Mouse (Mus musculus) granulocyte monocyte progenitor cell, adult 5-6 weeks (primary cell): ENCODE results near the gene Disc1. TPM values are rescaled to one million over a fixed set of nuclear protein-coding genes. Genes with fewer than 3 reads are reported as not detected.

Experiments used
- ATAC-seq: replicated peaks from 2 replicates; pipeline ENCODE4 v1.8.0; 2016; ENCODE audit warnings: mild to moderate bottlenecking, moderate TSS enrichment, inconsistent platforms; ENCODE audit not compliant: poor library complexity, severe bottlenecking
- total RNA-seq, 2 experiments: library from RNA; stranded (forward) in 1 of 2; stranded (reverse) in 1 of 2; fragments of 200-712, 200-1000 nt in 1 of 2; fragments of >200 nt in 1 of 2; fragmentation: Nextera tagmentation in 1 of 2; gene quantifications; 2 replicates each; pipeline ENCODE4 v1.2.3; 2014 to 2017

The Disc1 gene
- total RNA-seq (2014; fragmentation: Nextera tagmentation) (5.1 and 6.1 TPM in 2 replicates), total RNA-seq (2017) (1.1 and 3.0 TPM in 2 replicates)

DNA sequence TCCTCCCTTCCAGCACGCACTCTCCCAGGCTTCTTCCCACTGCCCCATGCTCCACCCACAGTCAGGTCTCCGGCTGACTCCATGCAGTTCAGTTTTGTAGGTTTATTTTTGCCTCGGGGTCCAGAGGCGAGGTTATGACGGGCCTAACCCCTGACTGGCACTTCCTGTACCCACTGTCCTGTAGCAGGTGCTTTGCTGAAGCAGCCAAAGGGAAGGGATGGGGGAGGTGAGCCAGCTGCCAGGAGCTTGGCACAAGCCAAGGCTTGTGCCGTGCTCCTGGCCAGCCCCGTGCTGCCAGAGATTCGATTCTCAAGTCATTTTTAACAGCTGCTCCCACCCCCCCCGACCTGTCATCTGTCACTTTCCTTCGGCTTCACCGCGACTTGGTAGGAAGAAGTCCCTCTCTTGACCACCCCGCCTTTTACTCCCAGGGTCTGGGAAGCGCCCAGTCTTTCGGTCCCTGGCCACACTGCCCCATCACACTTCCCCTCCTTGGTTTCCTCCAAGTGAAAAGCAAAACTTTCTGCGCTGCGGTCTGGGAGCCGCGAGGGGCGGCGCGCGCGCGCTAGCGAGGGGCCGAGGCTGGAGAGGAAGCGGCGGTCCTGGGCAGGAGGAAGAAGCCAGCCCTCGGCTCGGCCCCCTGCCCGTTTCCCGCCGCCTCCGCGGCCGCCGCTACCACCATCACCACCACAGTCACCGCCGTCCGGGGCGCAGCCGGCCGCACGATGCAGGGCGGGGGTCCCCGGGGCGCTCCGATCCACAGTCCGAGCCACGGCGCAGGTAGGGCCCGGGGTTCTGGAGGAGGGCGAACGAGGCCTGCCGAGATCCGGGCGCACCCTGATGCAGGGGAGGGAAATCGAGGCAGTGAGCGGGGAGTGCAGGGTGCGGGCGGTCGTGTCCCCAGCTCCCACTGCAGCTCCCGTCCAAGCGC lies at the start of gene Disc1:
Gene Disc1, plus strand, starts transcription at position 691 of the 931 bp plus-strand sequence.
- peak; percentile 76 for ATAC-seq

DNA sequence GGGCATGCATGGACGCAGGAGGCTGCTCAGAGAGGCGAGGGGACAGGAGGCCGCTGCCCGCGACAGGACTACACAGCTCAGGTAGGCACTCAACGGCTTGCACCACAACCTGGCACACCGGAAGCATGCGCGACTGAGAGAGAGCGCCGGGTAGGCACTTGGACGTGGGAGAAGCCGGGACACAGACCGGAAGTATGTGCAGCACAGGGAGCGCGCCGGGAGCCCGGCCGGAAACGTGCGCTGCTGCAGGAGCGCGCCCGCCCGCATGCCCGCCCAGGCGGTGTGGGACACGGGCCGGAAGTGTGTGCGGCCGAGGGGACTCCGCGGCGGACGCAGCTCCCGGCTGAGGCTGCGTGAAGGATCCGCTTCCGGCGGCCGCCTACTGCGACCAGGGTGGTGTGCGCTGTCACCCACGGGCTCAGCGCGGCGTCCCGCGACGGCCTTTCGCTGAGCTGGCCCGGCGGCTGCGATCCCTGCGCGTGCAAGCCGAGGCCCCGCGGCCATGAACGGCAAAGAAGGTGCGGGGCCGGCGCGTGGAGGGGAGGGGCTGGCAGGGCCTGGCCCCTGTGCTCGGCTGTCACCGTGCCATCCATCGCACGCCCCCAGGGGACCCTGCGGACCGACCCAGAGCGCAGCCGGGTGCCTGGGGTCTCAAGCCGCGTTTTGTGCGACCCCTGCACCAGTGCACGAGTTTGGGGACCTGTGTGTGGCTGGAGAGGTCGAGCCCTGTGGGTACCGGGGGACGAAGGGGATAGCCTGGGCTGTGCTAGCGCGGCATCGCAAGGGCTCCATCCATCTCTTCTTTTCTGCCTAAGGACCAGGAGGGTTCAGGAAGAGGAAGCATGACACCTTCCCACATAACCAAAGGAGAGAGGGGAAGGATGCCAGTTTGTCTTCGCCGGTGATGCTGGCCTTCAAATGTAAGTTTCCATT lies 41.0 kb upstream of the Disc1 start, which contains the start of gene Tsnax:
Gene Tsnax, plus strand, starts transcription at position 303 of the 933 bp plus-strand sequence.
- peak; percentile 98 for ATAC-seq

DNA sequence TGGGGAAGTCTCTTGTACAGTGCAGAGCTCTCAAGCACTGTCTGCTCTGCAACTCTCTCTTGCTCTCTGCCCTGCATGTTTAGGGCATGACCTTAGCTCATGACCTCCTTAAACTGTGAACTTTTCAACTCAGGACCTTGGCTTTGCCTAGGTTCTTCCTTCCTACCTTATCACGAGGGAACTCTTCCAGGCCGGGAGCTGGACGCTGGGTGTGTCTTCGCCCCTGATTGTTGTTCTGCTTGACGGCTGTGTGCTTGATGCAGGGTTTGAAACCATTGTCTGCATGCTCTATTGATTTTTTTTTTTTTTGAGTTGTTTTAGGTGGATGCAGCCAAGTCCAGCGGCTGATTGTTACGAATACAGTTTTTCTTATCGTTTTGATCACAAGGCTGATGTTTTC lies 29.9 kb upstream of the Disc1 start:
- ATAC-seq = no peak

DNA sequence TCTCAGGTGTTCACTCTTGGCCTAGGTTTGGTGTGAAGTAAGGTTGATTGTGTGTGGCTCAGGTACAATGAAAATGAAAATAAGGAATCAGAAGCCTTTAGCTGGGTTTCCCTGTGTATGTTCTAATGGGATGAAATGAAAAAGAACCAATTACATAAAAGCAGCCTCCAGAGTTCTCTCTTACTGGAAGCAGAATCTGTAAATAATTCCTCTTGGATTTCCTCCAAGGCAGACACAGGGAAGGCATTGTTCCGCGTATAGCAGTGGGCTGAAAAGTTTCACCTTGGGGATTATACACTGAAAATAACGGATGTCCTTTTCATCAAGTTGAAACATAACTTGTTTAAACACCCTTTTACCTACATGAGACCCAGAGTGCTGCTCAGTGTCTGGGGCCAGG lies 26.8 kb upstream of the Disc1 start:
- ATAC-seq = no peak

DNA sequence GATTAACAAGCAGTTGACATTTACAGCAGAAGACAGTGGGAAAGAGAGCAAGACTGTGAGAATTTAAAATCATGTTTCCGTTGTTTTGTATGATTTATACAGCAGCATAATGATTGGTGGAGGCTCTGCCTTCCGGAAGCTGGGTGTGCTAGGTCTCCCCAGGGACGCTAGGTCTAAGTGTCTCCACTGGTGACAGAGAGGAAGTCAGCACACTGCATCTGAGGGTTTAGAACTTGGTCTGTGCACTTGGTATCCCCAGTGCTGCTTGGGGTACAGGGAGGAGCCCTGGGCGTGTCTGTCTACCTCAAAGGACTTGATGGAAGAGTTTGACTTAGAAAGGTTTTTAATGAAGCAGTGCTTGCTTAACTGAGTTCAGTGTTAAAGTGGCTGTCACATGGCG lies 25.2 kb upstream of the Disc1 start:
- ATAC-seq = no peak

DNA sequence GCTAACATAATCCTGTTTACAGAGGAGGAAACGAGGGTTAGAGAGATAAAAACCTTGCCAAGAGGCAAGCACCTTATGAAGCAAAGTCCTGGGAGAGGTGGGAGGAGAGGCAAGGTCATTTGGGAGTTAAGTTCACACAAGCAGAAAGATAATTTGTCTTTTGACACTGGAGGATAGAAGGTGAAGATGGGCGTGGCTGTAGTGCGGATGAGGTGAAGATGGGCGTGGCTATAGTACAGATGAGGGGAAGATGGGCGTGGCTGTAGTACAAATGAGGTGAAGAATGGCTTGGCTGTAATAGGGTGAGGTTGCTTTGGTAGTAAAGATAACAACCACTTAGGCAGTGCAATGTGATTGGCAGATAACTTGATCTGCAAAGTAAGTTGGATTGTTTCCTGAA lies 22.7 kb upstream of the Disc1 start:
- no peak for ATAC-seq

DNA sequence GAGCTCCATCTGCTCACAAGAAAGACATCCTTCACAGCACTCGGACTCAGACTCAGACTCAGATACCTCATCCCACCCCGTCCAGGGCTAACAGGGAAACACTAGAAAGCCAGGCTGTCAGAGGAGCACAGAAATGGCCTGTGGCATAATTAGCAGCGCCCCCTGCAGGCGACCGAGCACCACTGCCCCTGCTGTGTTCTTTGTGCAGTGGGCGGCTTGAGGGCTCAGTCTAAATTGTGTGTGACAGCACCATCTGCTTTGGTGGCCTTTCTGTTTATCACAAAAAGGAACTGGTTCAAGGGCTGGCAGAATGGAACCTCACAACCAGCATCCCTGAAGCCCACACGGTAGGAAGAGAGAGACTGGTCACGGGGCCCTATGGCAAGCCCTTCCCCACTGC lies 19.3 kb upstream of the Disc1 start:
- peak; percentile 81 for ATAC-seq

DNA sequence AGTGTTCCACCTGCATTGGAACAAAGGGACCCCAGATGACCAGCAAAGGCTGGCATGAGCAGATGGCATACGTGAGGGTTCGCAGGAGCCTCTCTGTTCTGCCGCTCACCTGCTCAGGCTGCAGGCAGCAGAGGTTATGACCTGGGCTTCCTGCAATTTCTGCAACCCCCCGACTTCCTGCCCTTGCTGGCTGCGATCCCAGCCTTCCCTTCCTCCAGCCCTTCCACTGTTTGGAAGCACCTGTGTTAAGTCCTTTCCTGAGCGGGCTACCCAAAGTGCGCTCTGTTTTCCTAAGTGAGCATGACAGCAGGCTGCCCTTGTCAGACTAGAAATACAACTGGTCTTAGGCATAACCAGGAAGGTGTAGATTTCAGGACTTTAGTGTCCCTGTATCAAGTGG lies 16.9 kb upstream of the Disc1 start:
- ATAC-seq = no peak

DNA sequence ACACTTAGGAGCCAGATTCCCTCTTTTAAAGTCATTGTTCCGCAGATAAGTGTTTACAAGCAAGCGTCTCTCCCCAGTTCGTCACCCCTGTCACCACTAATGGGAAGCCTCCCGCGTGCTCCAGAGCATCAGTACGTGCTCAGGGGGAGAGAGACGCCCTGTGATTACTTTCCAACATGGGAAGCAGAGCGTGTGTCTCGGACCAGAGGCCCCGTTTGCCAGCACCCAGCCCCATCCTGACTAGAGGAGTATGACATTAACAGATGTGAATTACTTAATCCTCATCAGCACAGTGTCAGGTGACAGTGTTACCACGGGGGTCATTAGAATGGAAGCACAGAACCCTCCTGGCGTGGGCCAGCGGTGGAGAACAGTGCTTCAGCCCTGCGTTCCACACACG lies 15.3 kb upstream of the Disc1 start:
- ATAC-seq = no peak

DNA sequence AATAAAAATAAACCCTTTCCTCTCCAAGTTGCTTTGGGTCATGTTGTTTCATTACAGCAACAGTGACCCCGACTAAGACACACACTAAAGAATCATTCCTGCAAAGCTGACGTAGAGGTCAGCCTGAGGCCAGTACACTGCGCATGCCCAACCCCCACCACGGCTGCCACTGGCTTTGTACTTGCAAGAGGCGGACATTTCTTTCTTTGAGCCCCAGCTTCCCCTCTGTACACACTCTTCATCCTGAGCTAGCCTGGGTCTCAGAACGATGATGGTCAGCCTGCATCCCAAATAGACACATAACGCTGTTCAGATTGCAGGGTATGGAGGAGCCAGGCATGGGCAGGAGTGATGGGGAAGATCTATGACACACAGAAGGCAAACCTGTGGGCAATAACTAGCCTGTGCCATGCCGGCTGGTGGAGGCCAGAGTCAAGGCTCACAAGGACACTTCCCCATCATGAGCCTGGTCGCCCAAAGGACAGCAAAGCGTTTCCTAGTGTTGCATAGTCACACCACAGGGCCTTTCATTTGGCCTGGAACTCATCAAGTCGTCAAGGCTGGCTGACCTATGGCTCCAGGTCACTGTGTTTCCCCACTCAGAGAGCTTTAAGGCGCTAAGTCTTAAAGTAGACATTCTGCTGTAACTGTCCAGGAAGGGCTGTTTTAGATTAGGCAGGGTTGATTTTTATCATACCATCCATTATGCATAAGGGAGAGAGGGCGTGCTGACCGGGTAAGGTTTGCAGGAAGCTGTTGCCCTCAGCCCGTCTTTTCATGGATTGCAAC lies 13.2 kb upstream of the Disc1 start:
- no peak for ATAC-seq

DNA sequence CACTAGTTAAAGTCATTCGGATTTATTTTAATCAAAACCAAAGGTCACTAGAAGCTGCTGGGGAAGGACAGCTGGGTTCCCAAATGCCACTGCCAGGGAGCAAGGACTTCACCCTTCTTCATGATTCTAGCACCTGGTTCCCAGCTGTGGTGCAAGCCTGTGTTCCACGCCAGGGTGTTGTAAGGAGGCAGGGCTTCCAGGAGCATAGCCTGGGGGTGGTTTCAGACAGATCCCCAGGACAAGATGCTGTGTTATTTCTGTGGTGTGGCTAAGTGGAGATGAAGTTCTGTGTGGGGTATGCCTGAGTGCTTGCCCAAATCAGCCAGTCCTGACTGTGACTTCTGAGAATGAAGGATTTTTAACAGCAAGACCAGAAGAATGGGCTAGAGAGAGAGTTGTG lies 12.5 kb upstream of the Disc1 start:
- ATAC-seq = no peak

DNA sequence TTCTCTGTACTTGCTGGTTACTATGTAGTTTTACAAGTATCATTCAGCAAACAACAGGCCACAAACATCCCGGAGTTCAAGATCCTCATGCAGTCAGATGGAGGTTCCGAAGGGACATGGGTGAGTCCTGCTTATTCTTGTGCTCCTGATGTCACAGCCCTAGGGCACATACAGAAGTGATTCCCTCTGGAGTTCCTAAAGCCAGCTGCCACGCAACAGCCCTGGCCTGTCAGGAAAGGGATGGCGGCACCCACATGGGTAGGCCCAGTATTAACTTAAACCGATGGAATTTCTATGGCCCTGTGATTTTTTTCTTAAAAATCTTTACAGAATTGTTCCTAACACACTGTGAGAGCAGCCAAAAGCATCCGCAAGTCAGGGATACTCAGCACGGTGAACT lies 10.6 kb upstream of the Disc1 start:
- no peak for ATAC-seq

DNA sequence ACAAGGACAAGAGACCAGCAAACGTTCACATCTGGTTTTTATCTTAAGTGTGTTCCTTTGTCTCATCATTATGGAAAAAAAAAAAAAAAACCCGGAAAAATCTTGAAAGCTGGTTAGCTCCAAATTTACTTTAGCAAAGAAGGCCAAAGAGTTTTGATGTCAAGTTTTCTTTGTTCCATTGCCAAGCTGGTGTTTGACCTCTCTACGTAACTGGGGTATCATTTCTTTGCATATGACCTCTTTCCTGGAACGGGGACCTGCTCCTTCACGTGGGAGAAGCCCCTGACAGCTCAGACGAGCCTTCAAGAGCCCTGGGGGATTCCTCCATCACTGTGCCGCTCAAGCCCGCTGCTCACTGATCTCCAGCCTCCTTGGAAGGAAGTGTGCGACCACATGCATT lies 10.1 kb upstream of the Disc1 start:
- ATAC-seq = no peak

DNA sequence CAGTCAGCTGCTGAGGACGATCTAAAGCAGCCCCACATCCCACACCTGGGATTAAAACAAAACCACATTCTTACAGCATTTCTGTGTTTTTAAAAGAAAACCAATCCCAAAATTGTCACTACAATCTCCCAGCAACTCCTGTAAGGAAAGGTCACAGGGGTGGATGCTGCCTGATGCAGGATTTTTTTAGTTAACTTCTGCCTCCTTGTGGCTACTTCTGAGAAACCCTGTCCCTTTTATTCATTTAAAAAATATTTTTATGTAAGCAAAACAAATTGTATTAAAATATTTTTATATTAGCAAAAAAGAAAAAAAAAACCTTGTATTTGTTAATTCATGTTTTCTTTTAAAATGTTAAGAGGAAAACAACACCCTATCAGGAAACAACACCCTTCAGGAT lies 8.2 kb upstream of the Disc1 start:
- no peak for ATAC-seq

DNA sequence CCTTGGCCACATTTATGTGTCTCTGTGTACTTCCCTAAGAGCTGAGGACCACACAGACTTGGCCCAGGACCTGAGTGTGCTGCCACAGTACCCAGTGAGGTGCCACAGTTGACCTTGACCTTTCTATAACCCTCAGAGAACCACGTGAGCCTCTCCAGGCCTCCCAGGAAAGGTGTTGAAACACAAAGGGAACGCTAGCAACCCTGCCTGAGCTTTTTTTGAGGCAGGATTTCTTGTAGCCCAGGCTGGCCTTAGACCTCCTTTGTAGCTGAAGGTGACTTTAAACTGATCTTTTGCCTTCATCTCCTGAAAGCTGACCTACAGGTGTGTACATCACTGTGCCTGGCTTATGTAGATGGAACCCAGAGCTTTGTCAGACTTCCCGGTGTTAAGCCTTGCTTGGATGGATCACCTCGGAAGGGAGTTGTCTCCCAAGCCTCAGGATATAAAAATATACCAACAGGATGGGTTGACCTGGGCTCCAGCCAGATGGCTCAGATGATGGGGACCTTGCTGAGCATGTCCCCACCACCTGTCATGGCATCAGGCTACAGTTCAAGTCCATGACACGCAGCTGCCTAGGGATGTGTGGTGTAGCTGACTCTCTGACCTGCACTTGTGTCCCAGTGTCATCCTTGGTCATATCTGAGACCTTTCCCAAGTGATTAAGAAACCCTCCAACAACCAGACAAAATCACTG lies 4.8 kb upstream of the Disc1 start:
- no peak for ATAC-seq

DNA sequence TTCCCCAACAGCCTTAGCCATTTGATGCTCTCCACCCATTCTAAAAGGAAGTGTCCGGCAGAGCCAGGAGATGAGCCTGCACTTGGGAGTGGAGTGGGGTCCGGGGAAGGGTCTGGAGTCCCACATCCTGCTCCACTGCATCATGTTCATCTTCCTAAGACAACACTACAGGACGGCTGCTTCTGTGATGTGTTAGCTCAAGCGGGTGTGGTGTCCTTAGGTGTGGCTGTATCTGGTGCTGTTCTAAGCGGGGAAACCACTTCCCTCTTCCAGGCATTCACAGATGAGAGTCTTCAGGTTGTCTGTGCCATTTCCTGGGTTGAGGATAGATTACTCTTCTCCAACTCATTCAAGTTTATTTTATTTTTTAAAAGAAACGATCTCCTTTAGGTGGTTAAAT lies 4.2 kb upstream of the Disc1 start:
- no peak for ATAC-seq

DNA sequence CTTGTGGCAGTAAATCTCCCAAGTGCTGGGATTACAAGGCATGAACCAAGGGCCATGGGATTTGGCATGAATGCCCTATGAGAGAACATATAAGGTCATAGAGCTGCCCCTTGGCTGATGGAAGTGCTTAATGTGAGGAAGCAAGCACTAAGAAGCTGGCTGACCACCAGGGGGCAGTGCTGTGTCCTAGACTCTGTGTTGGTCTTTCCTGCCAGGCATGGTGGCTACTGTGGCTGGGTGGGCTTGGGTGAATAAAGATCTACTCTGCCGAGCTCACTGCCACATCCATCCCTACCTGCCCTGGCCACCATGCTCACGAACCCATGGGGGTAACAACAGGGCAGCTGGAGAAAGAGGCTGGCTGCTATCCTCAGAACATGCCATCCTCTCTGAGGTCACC lies 2.0 kb upstream of the Disc1 start:
- ATAC-seq = peak; percentile 46

DNA sequence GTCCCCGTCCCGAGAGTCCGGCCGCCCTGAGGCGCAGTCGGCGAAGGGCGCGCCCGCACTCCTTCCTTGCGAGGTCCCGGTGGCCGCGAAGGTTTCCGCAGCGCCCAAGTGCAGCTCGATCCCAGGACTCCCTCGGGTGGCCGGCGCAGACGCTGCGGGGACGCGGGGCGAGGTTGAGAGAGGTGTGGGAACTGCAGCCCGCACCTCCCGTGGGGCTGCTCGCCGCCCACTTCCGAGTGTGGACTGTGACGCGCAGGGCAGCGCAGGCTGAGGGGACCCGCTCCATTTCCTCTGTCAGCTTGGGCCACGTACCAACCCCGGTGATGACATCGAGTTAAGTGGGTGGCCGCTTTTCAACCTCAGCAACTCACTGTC lies 428 bp downstream of the Disc1 start:
- peak; percentile 79 for ATAC-seq

DNA sequence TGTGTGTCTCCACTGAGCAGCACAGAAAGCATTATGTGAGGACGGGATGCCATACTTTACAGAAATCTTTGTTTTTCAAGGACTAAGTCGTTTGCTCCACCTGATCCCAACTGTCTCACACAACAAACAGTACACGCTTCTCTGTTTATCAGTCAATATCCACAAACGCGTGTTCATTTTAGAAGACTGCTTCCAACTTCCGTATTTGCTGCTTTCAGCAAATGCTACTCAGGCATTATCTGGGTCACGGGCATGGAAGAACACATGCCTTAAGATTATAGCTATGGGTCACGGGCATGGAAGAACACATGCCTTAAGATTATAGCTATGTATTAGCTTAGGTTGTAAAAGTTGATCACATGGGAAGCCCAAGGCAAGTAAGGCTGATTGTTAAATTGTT lies 6.9 kb downstream of the Disc1 start:
- ATAC-seq = no peak

DNA sequence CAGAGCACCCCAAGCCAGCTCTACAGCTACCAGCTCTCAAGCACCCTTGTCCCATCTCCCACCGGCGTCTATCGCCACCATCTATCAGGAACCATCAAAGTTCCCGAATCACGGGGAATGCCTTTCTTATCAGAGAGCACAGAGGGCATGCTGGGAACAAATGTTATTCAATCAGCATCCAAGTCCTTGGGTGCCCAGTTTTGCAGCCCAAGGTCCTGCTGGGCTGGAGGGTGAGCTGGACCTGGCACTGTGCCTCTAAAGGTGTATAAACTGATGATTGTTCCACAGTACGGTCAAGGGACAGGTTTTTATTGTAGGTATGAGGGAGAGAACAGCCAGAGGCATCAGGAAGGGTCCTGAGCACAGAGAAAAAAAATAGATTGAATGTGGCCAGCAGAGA lies 11.6 kb downstream of the Disc1 start:
- ATAC-seq = no peak
